In the genomic region with DNA sequence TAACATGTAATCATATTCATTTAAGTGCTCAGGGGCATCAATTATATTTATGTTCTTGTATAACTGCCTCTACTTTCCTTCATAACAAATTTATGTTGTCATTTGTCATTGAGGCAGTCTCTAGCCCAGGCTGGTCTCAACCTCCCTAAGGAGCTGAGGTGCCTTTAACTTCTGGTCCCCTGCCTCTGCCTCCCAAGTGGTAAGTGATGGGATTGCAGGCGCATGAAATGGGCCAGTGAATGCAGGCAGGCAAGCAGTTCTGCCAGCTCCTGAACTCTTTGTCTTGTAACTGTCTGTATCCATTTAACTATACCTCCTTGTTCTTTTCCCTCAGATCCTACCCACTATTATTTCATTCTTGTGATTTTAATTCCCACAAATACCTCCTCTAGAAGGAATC, we compare ENCODE assay signal across 10 mouse cellular contexts. TPM values are rescaled to one million over a fixed set of nuclear protein-coding genes. Genes with fewer than 3 reads are reported as not detected.
DNase-seq lines count a peak whose midpoint lies in the region; ATAC-seq and TF ChIP-seq lines count a peak whose summit lies in the region.
"Had no signal": no experiment of that assay in that cellular context is flagged by ENCODE, and none has a peak within 500 bp of the region (broad histone marks: within the 10 kb centered on the region; RNA-seq: fewer than 3 reads in every experiment).

No protein-coding gene starts in this region.

- ATAC-seq in lung, postnatal 0 days, result no peak
- no peak for ATAC-seq in stomach, postnatal 0 days (ENCODE audit: low FRiP score, low TSS enrichment)

- no peaks in the 10 kb centered on the region for H3K9me3 ChIP-seq in lung, postnatal 0 days (ENCODE audit: low read length)
- H3K9me3 ChIP-seq in stomach, postnatal 0 days (ENCODE audit: control insufficient read depth, low read length), result no peaks in the 10 kb centered on the region
- H3K9me3 ChIP-seq: heart, embryonic 15.5 days; neural tube, embryonic 12.5 days had no signal

- H3K4me2 ChIP-seq in lung, postnatal 0 days (replicated peaks; ENCODE audit: low read depth, low read length), result no peak overlapping the region
- no peak overlapping the region for H3K4me2 ChIP-seq in stomach, postnatal 0 days (replicated peaks; ENCODE audit: low read depth)
- H3K4me2 ChIP-seq: heart, embryonic 15.5 days; neural tube, embryonic 12.5 days had no signal

- H3K36me3 ChIP-seq in lung, postnatal 0 days (ENCODE audit: insufficient read depth, low read length), result no peaks in the 10 kb centered on the region
- H3K36me3 ChIP-seq in stomach, postnatal 0 days (ENCODE audit: control insufficient read depth, insufficient read depth, low read length), result no peaks in the 10 kb centered on the region
- H3K36me3 ChIP-seq in kidney, adult 2 months (ENCODE audit: control insufficient read depth, insufficient read depth, low read length), result no peaks in the 10 kb centered on the region
- H3K36me3 ChIP-seq: heart, embryonic 15.5 days; neural tube, embryonic 12.5 days had no signal

- H3K27ac ChIP-seq in gastrocnemius, adult 2 months, result peak overlapping the region; percentile 69
- H3K27ac ChIP-seq in lung, postnatal 0 days (ENCODE audit: low read length), result no peak overlapping the region
- H3K27ac ChIP-seq in stomach, postnatal 0 days (replicated peaks), result no peak overlapping the region
- no peak overlapping the region for H3K27ac ChIP-seq in kidney, adult 2 months (ENCODE audit: insufficient read depth, low read depth, low read length)
- H3K27ac ChIP-seq: heart, embryonic 15.5 days; neural tube, embryonic 12.5 days had no signal

- no peaks in the 10 kb centered on the region for H3K4me1 ChIP-seq in lung, postnatal 0 days (ENCODE audit: insufficient read depth, low read depth, low read length)
- no peaks in the 10 kb centered on the region for H3K4me1 ChIP-seq in stomach, postnatal 0 days (replicated peaks; ENCODE audit: control insufficient read depth, insufficient read depth)
- H3K4me1 ChIP-seq in kidney, adult 2 months (ENCODE audit: control insufficient read depth, insufficient read depth, low read length), result no peaks in the 10 kb centered on the region
- H3K4me1 ChIP-seq: heart, embryonic 15.5 days; neural tube, embryonic 12.5 days had no signal

- 50% methylated on average over 1 of the region's 1 CpGs for WGBS in lung, postnatal 0 days
- WGBS in stomach, postnatal 0 days, result 39% methylated on average over 1 of the region's 1 CpGs
- 50% methylated on average over 1 of the region's 1 CpGs for WGBS in kidney, adult 2 months

- no peak overlapping the region for H3K9ac ChIP-seq in lung, postnatal 0 days (replicated peaks; ENCODE audit: low read depth)
- H3K9ac ChIP-seq in stomach, postnatal 0 days (ENCODE audit: low read length), result no peak overlapping the region
- H3K9ac ChIP-seq: heart, embryonic 15.5 days; neural tube, embryonic 12.5 days had no signal

- TF ChIP-seq CTCF in gastrocnemius, adult 2 months (IDR thresholded peaks at IDR 0.05), result peak; percentile 42
- peak; percentile 43 for TF ChIP-seq CTCF in lung, postnatal 0 days (IDR thresholded peaks at IDR 0.05)
- peak; percentile 54 for TF ChIP-seq CTCF in stomach, postnatal 0 days (IDR thresholded peaks at IDR 0.05; ENCODE audit: low read depth)
- TF ChIP-seq CTCF in kidney, adult 2 months (conservative IDR thresholded peaks at IDR 0.05; ENCODE audit: insufficient read depth, insufficient read length, low read depth, low read length), result no peak; the same call in 1 of the 2 replicates

- TF ChIP-seq EP300 in lung, postnatal 0 days (IDR thresholded peaks at IDR 0.05), result no peak
- TF ChIP-seq EP300 in stomach, postnatal 0 days (optimal IDR thresholded peaks at IDR 0.05), result no peak

- H3K4me3 ChIP-seq in gastrocnemius, adult 2 months, result no peak overlapping the region
- no peak overlapping the region for H3K4me3 ChIP-seq in lung, postnatal 0 days (ENCODE audit: low read depth, low read length)
- no peak overlapping the region for H3K4me3 ChIP-seq in stomach, postnatal 0 days (ENCODE audit: low read depth, low read length)
- H3K4me3 ChIP-seq in kidney, adult 2 months (ENCODE audit: insufficient read depth, low read depth, low read length), result no peak overlapping the region
- H3K4me3 ChIP-seq: heart, embryonic 15.5 days; neural tube, embryonic 12.5 days had no signal

- peak; percentile 31 for DNase-seq in gastrocnemius, adult 2 months
- no peak for DNase-seq in gastrocnemius, postnatal 25 days
- DNase-seq in lung, postnatal 0 days (ENCODE audit: low spot score), result no peak
- no peak for DNase-seq in lung, postnatal 4 days
- DNase-seq in R1 (ENCODE audit: low read depth, low spot score), result peak; percentile 47
- no peak for DNase-seq in stomach, postnatal 0 days (ENCODE audit: low spot score)
- no peak for DNase-seq in spleen, adult 12 weeks (ENCODE audit: low spot score)
- DNase-seq in kidney, adult 2 months, result no peak

- no peaks in the 10 kb centered on the region for H3K27me3 ChIP-seq in lung, postnatal 0 days (replicated peaks; ENCODE audit: insufficient read depth, low read length)
- no peaks in the 10 kb centered on the region for H3K27me3 ChIP-seq in stomach, postnatal 0 days (ENCODE audit: control insufficient read depth, insufficient read depth, low read length)
- no peaks in the 10 kb centered on the region for H3K27me3 ChIP-seq in kidney, adult 2 months (replicated peaks; ENCODE audit: control insufficient read depth, insufficient read depth, low read length)
- H3K27me3 ChIP-seq: heart, embryonic 15.5 days; neural tube, embryonic 12.5 days had no signal

- TF ChIP-seq POLR2A in kidney, adult 2 months (IDR thresholded peaks at IDR 0.05; ENCODE audit: low read depth, low read length), result no peak

- intact Hi-C loops in gastrocnemius, adult 2 months (cut with DNase I), result no loop called here

RNA-seq across cellular contexts. Expression of a gene that starts 31.4 kb away (rescaled TPM):
- total RNA-seq in gastrocnemius, adult 2 months (2021), result 10 to 100 TPM; 29.5 to 65.7 TPM
- 10 to 100 TPM; 35.5 to 43.2 TPM for total RNA-seq in gastrocnemius, postnatal 25 days (2021)
- polyA plus RNA-seq in lung, postnatal 0 days (2015; fragmentation: Nextera tagmentation; extraction: Ambion mirVana), result 3.6 and 4.6 TPM in 2 replicates
- polyA plus RNA-seq in stomach, postnatal 0 days (2015; fragmentation: Nextera tagmentation; extraction: Ambion mirVana), result 2.7 and 2.8 TPM in 2 replicates
- polyA plus RNA-seq in kidney, adult 2 months (2012; rRNA removed), result 2.4 and 2.8 TPM in 2 replicates

RNA-seq across cellular contexts. Expression of a gene that starts 58.5 kb away (rescaled TPM):
- total RNA-seq in gastrocnemius, adult 2 months (2021), result 1 to 10 TPM; 1.2 to 3.2 TPM
- total RNA-seq in gastrocnemius, postnatal 25 days (2021), result 1 to 10 TPM; 1.8 to 2.4 TPM
- 9.6 and 11.1 TPM in 2 replicates for polyA plus RNA-seq in lung, postnatal 0 days (2015; fragmentation: Nextera tagmentation; extraction: Ambion mirVana)
- polyA plus RNA-seq in stomach, postnatal 0 days (2015; fragmentation: Nextera tagmentation; extraction: Ambion mirVana), result 9.7 and 10.4 TPM in 2 replicates
- 1.6 and 2.4 TPM in 2 replicates for polyA plus RNA-seq in kidney, adult 2 months (2012; rRNA removed)

Comparison
In these comparisons a context has a peak if more than half of its experiments do, and no peak if none do; other contexts are left out.
1. DNase-seq: peak in gastrocnemius, adult 2 months (single experiment) and R1 (single experiment); none in gastrocnemius, postnatal 25 days (single experiment), lung, postnatal 0 days (single experiment), lung, postnatal 4 days (0 of 2), stomach, postnatal 0 days (single experiment), spleen, adult 12 weeks (single experiment) and kidney, adult 2 months (single experiment).